Mouse (Mus musculus) ES-E14 (cell line): Measurements from ENCODE around the gene Samd4.

Experiments used
- CHD2 ChIP-seq: IDR thresholded peaks from 2 replicates; pipeline ENCODE4 v1.6.1; 2014; ENCODE audit warnings: mild to moderate bottlenecking, low read depth, low read length, inconsistent platforms
- HCFC1 ChIP-seq: IDR thresholded peaks from 2 replicates; pipeline ENCODE4 v1.6.1; 2012; ENCODE audit warnings: low read length, inconsistent platforms, borderline replicate concordance; ENCODE audit not compliant: insufficient read depth
- MAFK ChIP-seq: IDR thresholded peaks from 2 replicates; pipeline ENCODE4 v1.6.1; 2014; ENCODE audit warnings: mild to moderate bottlenecking, low read depth, low read length, inconsistent platforms; ENCODE audit not compliant: insufficient read depth
- ZC3H11A ChIP-seq: IDR thresholded peaks from 2 replicates; pipeline ENCODE4 v1.6.1; 2012; ENCODE audit warnings: low read depth, mild to moderate bottlenecking, inconsistent platforms, low read length, borderline replicate concordance
- ZNF384 ChIP-seq: IDR thresholded peaks from 2 replicates; pipeline ENCODE4 v1.6.1; 2012; ENCODE audit warnings: low read depth, low read length, inconsistent platforms

GRCm38 (mm10) chr14:46959166-46959721, 76.6 kb downstream of the Samd4 start:
- TF ChIP-seq CHD2 (no peak), ZC3H11A (no peak), HCFC1 (no peak), MAFK (no peak), ZNF384 (no peak)
